Mouse (Mus musculus): ENCODE measurements at regions not wholly inside any gene's neighbourhood (a gene's known extent, or its start where the extent isn't known, plus 50 kb on each side); places are given as distances from the start of the nearest gene placed in this dataset.

- Histone ChIP-seq H3K4me3 (replicated peaks; ENCODE audit: low read length) (no peak overlapping the region), H3K27ac (no peak overlapping the region), H3K4me1 (replicated peaks; ENCODE audit: control insufficient read depth, insufficient read depth, low read length) (no peaks in the 10 kb centered on the region), H3K36me3 (replicated peaks; ENCODE audit: control insufficient read depth, insufficient read depth) (no peaks in the 10 kb centered on the region), H3K4me2 (replicated peaks) (no peak overlapping the region), H3K27me3 (ENCODE audit: control insufficient read depth, insufficient read depth, low read length) (no peaks in the 10 kb centered on the region), H3K9me3 (ENCODE audit: control insufficient read depth, low read length) (no peaks in the 10 kb centered on the region), H3K9ac (no peak overlapping the region)
- no peak for ATAC-seq (ENCODE audit: low FRiP score)
- DNase-seq (ENCODE audit: low spot score), result no peak
- WGBS, result 72% methylated on average over 2 of the region's 2 CpGs
Observed at GRCm38 (mm10) chr10:98685739-98686138, 228.5 kb upstream of the Atp2b1 start.

GRCm38 (mm10) chr10:98686370-98686769, 227.8 kb upstream of the Atp2b1 start:
- Histone ChIP-seq H3K9ac (no peak overlapping the region), H3K9me3 (ENCODE audit: control insufficient read depth, low read length) (no peaks in the 10 kb centered on the region), H3K36me3 (replicated peaks; ENCODE audit: control insufficient read depth, insufficient read depth) (no peaks in the 10 kb centered on the region), H3K27ac (no peak overlapping the region), H3K4me3 (replicated peaks; ENCODE audit: low read length) (no peak overlapping the region), H3K4me1 (replicated peaks; ENCODE audit: control insufficient read depth, insufficient read depth, low read length) (no peaks in the 10 kb centered on the region), H3K4me2 (replicated peaks) (no peak overlapping the region), H3K27me3 (ENCODE audit: control insufficient read depth, insufficient read depth, low read length) (no peaks in the 10 kb centered on the region)
- ATAC-seq (ENCODE audit: low FRiP score) (no peak), DNase-seq (ENCODE audit: low spot score) (no peak)

- no peak for ATAC-seq (ENCODE audit: low FRiP score)
- Histone ChIP-seq H3K4me1 (replicated peaks; ENCODE audit: control insufficient read depth, insufficient read depth, low read length) (no peaks in the 10 kb centered on the region), H3K9ac (no peak overlapping the region), H3K27me3 (ENCODE audit: control insufficient read depth, insufficient read depth, low read length) (no peaks in the 10 kb centered on the region), H3K9me3 (ENCODE audit: control insufficient read depth, low read length) (no peaks in the 10 kb centered on the region), H3K4me2 (replicated peaks) (no peak overlapping the region), H3K4me3 (replicated peaks; ENCODE audit: low read length) (no peak overlapping the region), H3K27ac (no peak overlapping the region), H3K36me3 (replicated peaks; ENCODE audit: control insufficient read depth, insufficient read depth) (no peaks in the 10 kb centered on the region)
- WGBS, result 88% methylated on average over 5 of the region's 5 CpGs
- no peak for DNase-seq (ENCODE audit: low spot score)
Observed at GRCm38 (mm10) chr10:98691816-98692215, 222.4 kb upstream of the Atp2b1 start.

GRCm38 (mm10) chr10:98694690-98695370, 219.4 kb upstream of the Atp2b1 start:
- no peak overlapping the region for H3K4me2 ChIP-seq (replicated peaks)
- no peak overlapping the region for H3K9ac ChIP-seq
- no peaks in the 10 kb centered on the region for H3K4me1 ChIP-seq (replicated peaks; ENCODE audit: control insufficient read depth, insufficient read depth, low read length)
- H3K27me3 ChIP-seq (ENCODE audit: control insufficient read depth, insufficient read depth, low read length), result no peaks in the 10 kb centered on the region
- no peaks in the 10 kb centered on the region for H3K9me3 ChIP-seq (ENCODE audit: control insufficient read depth, low read length)
- 94% methylated on average over 2 of the region's 2 CpGs for WGBS
- H3K27ac ChIP-seq, result no peak overlapping the region
- ATAC-seq (ENCODE audit: low FRiP score) (no peak), DNase-seq (ENCODE audit: low spot score) (no peak)
- no peak overlapping the region for H3K4me3 ChIP-seq (replicated peaks; ENCODE audit: low read length)
- H3K36me3 ChIP-seq (replicated peaks; ENCODE audit: control insufficient read depth, insufficient read depth), result no peaks in the 10 kb centered on the region

GRCm38 (mm10) chr10:98695371-98695725, 218.9 kb upstream of the Atp2b1 start:
- Histone ChIP-seq H3K4me3 (replicated peaks; ENCODE audit: low read length) (no peak overlapping the region), H3K27me3 (ENCODE audit: control insufficient read depth, insufficient read depth, low read length) (no peaks in the 10 kb centered on the region), H3K36me3 (replicated peaks; ENCODE audit: control insufficient read depth, insufficient read depth) (no peaks in the 10 kb centered on the region), H3K27ac (no peak overlapping the region), H3K4me2 (replicated peaks) (no peak overlapping the region), H3K4me1 (replicated peaks; ENCODE audit: control insufficient read depth, insufficient read depth, low read length) (no peaks in the 10 kb centered on the region), H3K9me3 (ENCODE audit: control insufficient read depth, low read length) (no peaks in the 10 kb centered on the region), H3K9ac (no peak overlapping the region)
- 97% methylated on average over 2 of the region's 2 CpGs for WGBS
- DNase-seq (ENCODE audit: low spot score) (no peak), ATAC-seq (ENCODE audit: low FRiP score) (no peak)

- Histone ChIP-seq H3K9ac (no peak overlapping the region), H3K9me3 (ENCODE audit: control insufficient read depth, low read length) (no peaks in the 10 kb centered on the region), H3K4me2 (replicated peaks) (no peak overlapping the region), H3K4me1 (replicated peaks; ENCODE audit: control insufficient read depth, insufficient read depth, low read length) (no peaks in the 10 kb centered on the region), H3K4me3 (replicated peaks; ENCODE audit: low read length) (no peak overlapping the region), H3K27me3 (ENCODE audit: control insufficient read depth, insufficient read depth, low read length) (no peaks in the 10 kb centered on the region), H3K27ac (no peak overlapping the region), H3K36me3 (replicated peaks; ENCODE audit: control insufficient read depth, insufficient read depth) (no peaks in the 10 kb centered on the region)
- WGBS, result 77% methylated on average over 4 of the region's 4 CpGs
- ATAC-seq (ENCODE audit: low FRiP score) (no peak), DNase-seq (ENCODE audit: low spot score) (no peak)
Observed at GRCm38 (mm10) chr10:98697866-98698265, 216.3 kb upstream of the Atp2b1 start.

GRCm38 (mm10) chr10:98699579-98699978, 214.6 kb upstream of the Atp2b1 start:
- H3K9ac ChIP-seq, result no peak overlapping the region
- no peaks in the 10 kb centered on the region for H3K9me3 ChIP-seq (ENCODE audit: control insufficient read depth, low read length)
- no peak overlapping the region for H3K4me2 ChIP-seq (replicated peaks)
- ATAC-seq (ENCODE audit: low FRiP score) (no peak), DNase-seq (ENCODE audit: low spot score) (no peak)
- H3K4me1 ChIP-seq (replicated peaks; ENCODE audit: control insufficient read depth, insufficient read depth, low read length), result no peaks in the 10 kb centered on the region
- H3K27ac ChIP-seq, result no peak overlapping the region
- no peaks in the 10 kb centered on the region for H3K27me3 ChIP-seq (ENCODE audit: control insufficient read depth, insufficient read depth, low read length)
- no peaks in the 10 kb centered on the region for H3K36me3 ChIP-seq (replicated peaks; ENCODE audit: control insufficient read depth, insufficient read depth)
- H3K4me3 ChIP-seq (replicated peaks; ENCODE audit: low read length), result no peak overlapping the region
- 89% methylated on average over 4 of the region's 4 CpGs for WGBS

GRCm38 (mm10) chr10:98700407-98700806, 213.8 kb upstream of the Atp2b1 start:
- WGBS, result 76% methylated on average over 4 of the region's 4 CpGs
- no peaks in the 10 kb centered on the region for H3K36me3 ChIP-seq (replicated peaks; ENCODE audit: control insufficient read depth, insufficient read depth)

GRCm38 (mm10) chr10:98701285-98701684, 212.9 kb upstream of the Atp2b1 start:
- Histone ChIP-seq H3K36me3 (replicated peaks; ENCODE audit: control insufficient read depth, insufficient read depth) (no peaks in the 10 kb centered on the region), H3K4me1 (replicated peaks; ENCODE audit: control insufficient read depth, insufficient read depth, low read length) (no peaks in the 10 kb centered on the region), H3K4me2 (replicated peaks) (no peak overlapping the region), H3K9ac (no peak overlapping the region), H3K9me3 (ENCODE audit: control insufficient read depth, low read length) (no peaks in the 10 kb centered on the region), H3K27me3 (ENCODE audit: control insufficient read depth, insufficient read depth, low read length) (no peaks in the 10 kb centered on the region), H3K27ac (no peak overlapping the region), H3K4me3 (replicated peaks; ENCODE audit: low read length) (no peak overlapping the region)
- ATAC-seq (ENCODE audit: low FRiP score), result no peak
- no peak for DNase-seq (ENCODE audit: low spot score)
- WGBS, result 80% methylated on average over 3 of the region's 3 CpGs

More at GRCm38 (mm10) chr10:98700407-98700806, 213.8 kb upstream of the Atp2b1 start:
- Histone ChIP-seq H3K9me3 (ENCODE audit: control insufficient read depth, low read length) (no peaks in the 10 kb centered on the region), H3K9ac (no peak overlapping the region), H3K4me3 (replicated peaks; ENCODE audit: low read length) (no peak overlapping the region), H3K27ac (no peak overlapping the region), H3K4me2 (replicated peaks) (no peak overlapping the region), H3K27me3 (ENCODE audit: control insufficient read depth, insufficient read depth, low read length) (no peaks in the 10 kb centered on the region), H3K4me1 (replicated peaks; ENCODE audit: control insufficient read depth, insufficient read depth, low read length) (no peaks in the 10 kb centered on the region)
- DNase-seq (ENCODE audit: low spot score) (no peak), ATAC-seq (ENCODE audit: low FRiP score) (no peak)
